Mouse (Mus musculus): Measurements from ENCODE around the gene Hmx1. TPM values are rescaled to one million over a fixed set of nuclear protein-coding genes. Genes with fewer than 3 reads are reported as not detected.

The Hmx1 gene
- polyA plus RNA-seq, 1 experiment from 2014 or later, result not detected

DNA sequence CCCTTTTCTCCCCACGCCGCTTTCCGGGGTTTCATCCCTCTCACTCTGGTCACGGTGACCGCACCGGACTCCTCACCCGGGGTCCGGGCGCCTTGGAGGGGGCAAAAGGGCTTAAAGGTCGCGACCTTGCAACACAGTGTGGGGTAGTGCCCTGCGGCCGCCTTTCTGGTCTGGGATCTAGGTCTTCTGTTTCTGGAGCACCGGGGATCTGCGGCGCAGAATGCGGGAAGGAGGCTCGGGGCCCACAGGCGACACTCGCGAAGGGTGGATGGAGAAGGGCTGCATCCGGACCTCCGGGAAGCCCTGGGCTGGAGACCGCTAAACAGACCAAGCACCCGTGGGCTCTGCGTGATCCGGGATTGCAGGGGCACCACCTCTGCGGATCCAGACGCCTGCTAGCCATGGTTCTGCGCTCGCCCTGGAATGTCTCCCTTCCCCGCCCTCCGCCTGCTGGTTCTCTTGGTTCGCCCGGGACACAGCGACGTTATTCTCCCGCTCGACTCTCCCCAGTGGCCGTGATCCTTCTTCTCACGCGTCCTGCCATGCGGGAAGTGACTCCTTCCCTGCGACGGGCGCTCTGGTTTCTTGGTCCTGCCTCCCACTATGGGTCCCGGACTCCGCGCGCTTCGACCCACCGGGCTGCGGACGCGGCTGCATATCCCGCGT is 8.2 kb downstream of the Hmx1 start:
- Histone ChIP-seq H3K9me3 (ENCODE audit: control insufficient read depth, low read length) (no peaks in the 10 kb centered on the region), H3K4me2 (replicated peaks) (no peak overlapping the region), H3K4me3 (replicated peaks; ENCODE audit: low read length) (no peak overlapping the region), H3K36me3 (replicated peaks; ENCODE audit: control insufficient read depth, insufficient read depth) (no peaks in the 10 kb centered on the region), H3K27me3 (ENCODE audit: control insufficient read depth, insufficient read depth, low read length) (peaks cover 88% of the 10 kb centered on the region), H3K9ac (no peak overlapping the region), H3K27ac (no peak overlapping the region), H3K4me1 (replicated peaks; ENCODE audit: control insufficient read depth, insufficient read depth, low read length) (0 out of 2 replicates have a peak, but pooled peaks cover 4% of the 10 kb centered on the region)
- no peak for DNase-seq (ENCODE audit: low spot score)
- ATAC-seq (ENCODE audit: low FRiP score), result no peak
- WGBS, result under 1% methylated on average over 57 of the region's 57 CpGs

DNA sequence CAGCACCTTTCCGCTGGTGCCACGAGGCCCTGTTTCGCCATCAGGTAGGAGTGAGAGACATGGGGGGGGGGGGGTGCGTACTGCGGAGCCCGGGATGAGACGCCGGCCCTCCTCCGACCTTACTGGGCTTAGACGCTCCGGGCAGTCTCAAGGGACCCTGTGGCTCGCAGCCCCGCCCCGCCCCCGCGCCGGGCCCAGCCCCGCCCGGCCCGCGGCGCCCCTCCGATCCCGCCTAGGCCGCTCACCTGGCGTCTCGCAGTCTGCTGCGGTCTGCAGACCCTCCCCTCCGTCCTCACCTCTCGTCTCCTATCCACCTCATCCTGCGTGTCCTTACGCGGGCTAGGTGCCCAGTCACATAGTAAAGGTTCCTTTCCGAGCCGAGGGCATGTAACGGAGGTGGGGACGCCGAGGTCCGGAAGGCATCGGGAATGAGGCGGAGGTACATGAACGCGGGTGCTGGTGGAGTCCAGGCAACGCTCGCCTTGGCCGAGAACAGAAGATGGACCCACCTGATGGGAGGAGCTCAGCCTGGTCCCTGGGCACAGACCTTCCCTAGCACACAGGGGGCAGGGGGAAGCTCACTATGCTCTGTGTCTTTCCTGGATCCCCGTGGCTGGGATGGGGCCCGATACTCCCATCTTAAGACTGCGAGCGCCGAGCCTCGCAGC is 8.9 kb downstream of the Hmx1 start:
- Histone ChIP-seq H3K4me2 (replicated peaks) (no peak overlapping the region), H3K4me1 (replicated peaks; ENCODE audit: control insufficient read depth, insufficient read depth, low read length) (no peaks in the 10 kb centered on the region), H3K27me3 (ENCODE audit: control insufficient read depth, insufficient read depth, low read length) (peaks cover 88% of the 10 kb centered on the region), H3K36me3 (replicated peaks; ENCODE audit: control insufficient read depth, insufficient read depth) (no peaks in the 10 kb centered on the region), H3K4me3 (replicated peaks; ENCODE audit: low read length) (no peak overlapping the region), H3K9me3 (ENCODE audit: control insufficient read depth, low read length) (no peaks in the 10 kb centered on the region), H3K27ac (no peak overlapping the region), H3K9ac (no peak overlapping the region)
- ATAC-seq (ENCODE audit: low FRiP score) (no peak), DNase-seq (ENCODE audit: low spot score) (no peak)
- under 1% methylated on average over 49 of the region's 52 CpGs for WGBS

DNA sequence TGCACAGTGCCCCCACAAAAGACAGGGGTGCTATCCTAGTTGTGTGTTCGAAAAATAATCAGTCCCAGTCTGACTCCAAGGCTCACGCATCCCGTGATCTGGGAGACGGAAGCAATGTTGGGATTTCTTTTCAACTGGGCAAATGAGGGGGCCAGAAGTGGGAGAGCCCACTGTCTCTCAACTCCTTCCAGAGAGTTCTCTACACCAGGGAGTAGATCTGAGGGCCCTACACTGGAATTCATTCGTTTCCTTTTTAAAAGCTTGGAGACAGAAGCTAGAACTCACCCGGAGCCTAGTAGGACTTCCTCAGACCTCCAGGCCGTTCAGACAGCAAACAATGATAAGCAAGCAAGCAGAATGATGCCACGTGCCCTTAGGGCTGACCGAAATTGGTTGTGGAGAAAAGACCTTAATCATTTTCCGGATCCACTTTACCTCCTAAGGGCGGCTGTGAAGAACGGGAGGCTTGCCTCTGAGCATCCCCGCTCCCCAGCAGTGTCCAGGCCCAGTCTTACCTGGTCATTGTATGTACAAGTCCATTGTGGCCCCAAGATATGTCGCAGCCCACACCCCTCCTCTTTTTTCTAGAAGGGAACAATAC is 9.5 kb downstream of the Hmx1 start:
- Histone ChIP-seq H3K36me3 (replicated peaks; ENCODE audit: control insufficient read depth, insufficient read depth) (no peaks in the 10 kb centered on the region), H3K9ac (no peak overlapping the region), H3K27me3 (ENCODE audit: control insufficient read depth, insufficient read depth, low read length) (peaks cover 88% of the 10 kb centered on the region), H3K4me2 (replicated peaks) (no peak overlapping the region), H3K27ac (no peak overlapping the region), H3K4me1 (replicated peaks; ENCODE audit: control insufficient read depth, insufficient read depth, low read length) (no peaks in the 10 kb centered on the region), H3K9me3 (ENCODE audit: control insufficient read depth, low read length) (no peaks in the 10 kb centered on the region), H3K4me3 (replicated peaks; ENCODE audit: low read length) (no peak overlapping the region)
- WGBS, result 3% methylated on average over 14 of the region's 14 CpGs
- DNase-seq (ENCODE audit: low spot score) (no peak), ATAC-seq (ENCODE audit: low FRiP score) (no peak)

DNA sequence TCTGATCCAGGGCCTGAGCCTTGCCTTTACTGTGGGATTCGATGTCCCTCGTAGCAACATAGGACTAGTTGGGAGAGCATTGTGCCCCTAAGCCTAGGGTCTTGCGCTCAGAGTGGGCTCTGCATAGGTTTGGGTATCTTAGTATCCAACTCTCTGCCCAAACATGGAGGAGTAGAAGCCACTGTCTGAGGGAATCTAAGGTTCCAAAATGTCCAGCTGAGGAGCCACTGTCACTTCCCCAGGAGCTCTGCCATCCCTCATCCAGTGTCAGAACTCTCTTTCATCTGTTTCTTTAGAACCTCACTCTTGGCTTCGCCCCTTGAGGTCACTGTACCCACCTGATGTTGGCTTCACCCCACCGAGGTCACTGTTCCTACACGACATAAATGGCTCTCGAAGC is 10.2 kb downstream of the Hmx1 start:
- Histone ChIP-seq H3K4me3 (replicated peaks; ENCODE audit: low read length) (no peak overlapping the region), H3K9ac (no peak overlapping the region), H3K27ac (no peak overlapping the region), H3K27me3 (ENCODE audit: control insufficient read depth, insufficient read depth, low read length) (peaks cover 88% of the 10 kb centered on the region), H3K4me2 (replicated peaks) (no peak overlapping the region), H3K4me1 (replicated peaks; ENCODE audit: control insufficient read depth, insufficient read depth, low read length) (no peaks in the 10 kb centered on the region), H3K9me3 (ENCODE audit: control insufficient read depth, low read length) (no peaks in the 10 kb centered on the region), H3K36me3 (replicated peaks; ENCODE audit: control insufficient read depth, insufficient read depth) (no peaks in the 10 kb centered on the region)
- ATAC-seq (ENCODE audit: low FRiP score) (no peak), DNase-seq (ENCODE audit: low spot score) (no peak)
- 3% methylated on average over 7 of the region's 7 CpGs for WGBS

DNA sequence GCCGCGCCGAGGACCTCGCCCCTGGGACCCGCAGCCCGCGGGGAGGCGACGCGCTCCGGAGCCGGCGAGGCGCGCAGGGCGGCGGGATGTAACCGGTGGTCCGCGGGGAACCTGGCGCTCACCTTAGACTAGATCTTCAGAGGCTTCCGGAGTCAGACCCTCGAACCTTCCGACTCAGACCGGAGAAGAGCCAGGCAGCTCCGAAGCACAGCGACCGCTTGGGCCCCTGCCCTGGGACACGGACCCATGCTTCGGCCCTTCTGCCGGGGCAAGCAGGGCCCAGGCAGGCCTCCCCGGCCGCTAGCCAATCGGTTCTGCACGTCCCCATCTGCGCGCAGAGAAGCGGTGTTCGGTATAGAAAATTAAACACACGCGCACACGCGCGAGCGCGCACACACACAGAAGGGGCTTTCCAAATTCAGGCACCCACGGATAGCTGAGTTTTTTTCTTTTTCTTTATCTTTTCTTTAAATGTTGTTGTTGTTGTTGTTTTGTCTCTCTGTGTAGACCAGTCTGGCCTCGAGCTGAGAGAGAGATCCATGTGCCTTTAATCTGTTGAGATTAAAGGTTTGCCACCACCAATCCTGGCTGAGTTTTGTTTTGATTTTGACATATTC is 10.9 kb downstream of the Hmx1 start:
- DNase-seq (ENCODE audit: low spot score) (no peak), ATAC-seq (ENCODE audit: low FRiP score) (no peak)
- no peak overlapping the region for H3K4me2 ChIP-seq (replicated peaks)
- no peak overlapping the region for H3K4me3 ChIP-seq (replicated peaks; ENCODE audit: low read length)
- H3K9me3 ChIP-seq (ENCODE audit: control insufficient read depth, low read length), result no peaks in the 10 kb centered on the region
- no peak overlapping the region for H3K9ac ChIP-seq
- H3K27ac ChIP-seq, result no peak overlapping the region
- no peaks in the 10 kb centered on the region for H3K4me1 ChIP-seq (replicated peaks; ENCODE audit: control insufficient read depth, insufficient read depth, low read length)
- H3K27me3 ChIP-seq (ENCODE audit: control insufficient read depth, insufficient read depth, low read length), result peaks cover 88% of the 10 kb centered on the region
- WGBS, result under 1% methylated on average over 48 of the region's 48 CpGs
- H3K36me3 ChIP-seq (replicated peaks; ENCODE audit: control insufficient read depth, insufficient read depth), result no peaks in the 10 kb centered on the region

DNA sequence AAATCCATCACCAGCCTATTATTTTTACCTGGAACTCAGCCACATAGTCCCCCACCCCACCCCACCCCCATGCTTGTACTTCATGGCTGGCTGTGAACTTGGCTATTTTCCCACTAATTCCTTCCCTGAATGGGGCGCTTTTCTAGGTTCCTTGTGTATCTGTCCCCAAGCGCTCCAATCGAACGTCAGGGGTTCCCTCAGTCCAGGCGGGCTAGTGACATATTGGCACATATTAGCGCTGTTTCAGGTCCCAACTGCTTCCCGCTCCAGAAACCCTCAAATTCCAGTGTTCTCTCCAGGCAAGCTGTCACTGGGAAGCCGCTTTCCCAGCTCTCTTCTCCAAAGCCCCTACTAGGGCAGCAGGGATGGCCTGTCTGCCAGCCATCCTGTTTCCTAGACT is 12.3 kb downstream of the Hmx1 start:
- Histone ChIP-seq H3K27ac (no peak overlapping the region), H3K4me3 (replicated peaks; ENCODE audit: low read length) (no peak overlapping the region), H3K4me1 (replicated peaks; ENCODE audit: control insufficient read depth, insufficient read depth, low read length) (no peaks in the 10 kb centered on the region), H3K36me3 (replicated peaks; ENCODE audit: control insufficient read depth, insufficient read depth) (no peaks in the 10 kb centered on the region), H3K9me3 (ENCODE audit: control insufficient read depth, low read length) (no peaks in the 10 kb centered on the region), H3K4me2 (replicated peaks) (no peak overlapping the region), H3K9ac (no peak overlapping the region), H3K27me3 (ENCODE audit: control insufficient read depth, insufficient read depth, low read length) (peaks cover 88% of the 10 kb centered on the region)
- 4% methylated on average over 8 of the region's 8 CpGs for WGBS
- DNase-seq (ENCODE audit: low spot score) (no peak), ATAC-seq (ENCODE audit: low FRiP score) (no peak)

DNA sequence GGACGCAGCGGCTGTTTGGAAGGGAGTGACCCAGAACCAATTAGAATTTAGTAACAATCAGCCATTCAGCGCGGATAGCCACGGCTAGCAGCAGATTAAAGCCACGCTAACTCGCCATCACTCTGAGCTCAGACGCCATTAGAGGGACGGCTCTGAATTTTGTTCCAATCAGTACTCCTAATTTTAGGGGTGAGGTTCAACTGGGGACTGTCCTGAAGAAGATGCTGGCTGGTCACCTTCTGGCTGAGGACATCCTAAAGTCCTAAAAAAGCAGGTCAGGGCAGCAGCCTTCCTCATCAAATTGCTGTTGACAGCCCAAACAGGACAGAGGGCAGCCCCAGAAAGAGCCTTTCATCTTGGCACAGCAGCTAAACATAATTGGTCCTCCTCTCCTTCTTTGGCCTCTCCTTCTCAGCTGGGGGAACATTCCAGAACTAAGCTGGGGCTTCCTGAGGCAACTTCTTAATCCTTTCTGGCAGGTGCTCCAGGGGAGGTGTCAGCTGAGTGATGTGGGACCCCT is 18.6 kb downstream of the Hmx1 start:
- ATAC-seq (ENCODE audit: low FRiP score) (no peak), DNase-seq (ENCODE audit: low spot score) (no peak)
- Histone ChIP-seq H3K4me2 (replicated peaks) (no peak overlapping the region), H3K9ac (no peak overlapping the region), H3K27ac (no peak overlapping the region), H3K4me3 (replicated peaks; ENCODE audit: low read length) (no peak overlapping the region), H3K36me3 (replicated peaks; ENCODE audit: control insufficient read depth, insufficient read depth) (no peaks in the 10 kb centered on the region), H3K27me3 (ENCODE audit: control insufficient read depth, insufficient read depth, low read length) (peaks cover 72% of the 10 kb centered on the region), H3K4me1 (replicated peaks; ENCODE audit: control insufficient read depth, insufficient read depth, low read length) (no peaks in the 10 kb centered on the region), H3K9me3 (ENCODE audit: control insufficient read depth, low read length) (no peaks in the 10 kb centered on the region)
- 53% methylated on average over 9 of the region's 9 CpGs for WGBS

DNA sequence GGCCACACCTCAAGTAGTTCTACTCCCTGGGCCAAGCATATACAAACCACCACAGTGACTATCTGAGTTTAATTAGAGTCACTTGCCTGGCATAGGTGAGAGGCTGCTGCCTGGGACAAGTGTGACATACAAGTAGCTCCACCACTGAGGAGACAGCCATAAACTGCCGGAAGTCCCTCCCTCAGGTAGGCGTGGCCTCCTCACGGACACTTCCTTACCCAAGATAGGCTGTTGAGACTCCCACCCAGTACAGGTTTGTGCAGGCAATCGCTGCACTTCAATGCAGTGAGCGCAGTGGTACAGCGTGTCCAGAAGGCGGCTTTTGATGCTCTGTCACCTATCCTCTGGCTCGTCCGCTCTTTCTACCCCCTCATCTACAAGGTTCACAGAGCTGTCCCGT is 22.1 kb downstream of the Hmx1 start:
- no peak for DNase-seq (ENCODE audit: low spot score)
- H3K4me2 ChIP-seq (replicated peaks), result no peak overlapping the region
- 69% methylated on average over 10 of the region's 10 CpGs for WGBS
- H3K4me3 ChIP-seq (replicated peaks; ENCODE audit: low read length), result no peak overlapping the region
- no peak overlapping the region for H3K27ac ChIP-seq
- H3K27me3 ChIP-seq (ENCODE audit: control insufficient read depth, insufficient read depth, low read length), result peaks cover 60% of the 10 kb centered on the region
- no peak overlapping the region for H3K9ac ChIP-seq
- no peaks in the 10 kb centered on the region for H3K9me3 ChIP-seq (ENCODE audit: control insufficient read depth, low read length)
- ATAC-seq (ENCODE audit: low FRiP score), result no peak
- H3K36me3 ChIP-seq (replicated peaks; ENCODE audit: control insufficient read depth, insufficient read depth), result no peaks in the 10 kb centered on the region
- no peaks in the 10 kb centered on the region; the same call in 1 of the 2 replicates for H3K4me1 ChIP-seq (replicated peaks; ENCODE audit: control insufficient read depth, insufficient read depth, low read length)

DNA sequence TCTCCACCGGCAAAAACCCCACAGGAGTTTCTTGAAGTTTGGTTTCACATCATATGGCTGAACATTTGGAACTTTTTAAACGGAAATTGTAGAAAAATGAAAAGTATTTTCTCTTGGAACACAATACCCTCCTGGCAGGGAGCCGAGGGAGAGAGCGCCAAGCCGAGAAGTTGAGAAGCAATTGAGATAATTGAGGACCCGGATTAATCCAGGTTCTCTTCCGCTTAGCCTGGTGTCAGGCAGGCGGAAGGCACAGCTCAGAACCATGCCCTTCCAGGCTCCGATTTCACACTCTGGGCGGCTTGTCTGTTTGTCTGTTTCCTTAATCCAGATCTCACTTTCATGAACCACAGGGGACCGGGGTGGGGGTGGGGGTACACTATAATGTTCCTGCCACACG is 23.9 kb downstream of the Hmx1 start:
- H3K4me3 ChIP-seq (replicated peaks; ENCODE audit: low read length), result no peak overlapping the region
- H3K27ac ChIP-seq, result no peak overlapping the region
- no peaks in the 10 kb centered on the region for H3K36me3 ChIP-seq (replicated peaks; ENCODE audit: control insufficient read depth, insufficient read depth)
- DNase-seq (ENCODE audit: low spot score), result no peak
- no peak overlapping the region for H3K9ac ChIP-seq
- no peaks in the 10 kb centered on the region for H3K9me3 ChIP-seq (ENCODE audit: control insufficient read depth, low read length)
- WGBS, result 47% methylated on average over 12 of the region's 12 CpGs
- peaks cover 45% of the 10 kb centered on the region for H3K27me3 ChIP-seq (ENCODE audit: control insufficient read depth, insufficient read depth, low read length)
- no peaks in the 10 kb centered on the region; the same call in 1 of the 2 replicates for H3K4me1 ChIP-seq (replicated peaks; ENCODE audit: control insufficient read depth, insufficient read depth, low read length)
- no peak overlapping the region for H3K4me2 ChIP-seq (replicated peaks)
- ATAC-seq (ENCODE audit: low FRiP score), result no peak

All from hindbrain, embryonic 14.5 days (tissue).